Mouse (Mus musculus): ENCODE data around the gene Wdr82.

Gene Wdr82

GRCm38 (mm10) chr9:106170556-106171345, at the start of gene Wdr82:
Wdr82 (plus strand) TSS chr9:106170928.
- DNase-seq (ENCODE audit: low read depth, low spot score), result peak; percentile 97

GRCm38 (mm10) chr9:106123599-106123998, 47.1 kb upstream of the Wdr82 start:
- peak; percentile 71 for DNase-seq (ENCODE audit: low read depth, low spot score)

DNA sequence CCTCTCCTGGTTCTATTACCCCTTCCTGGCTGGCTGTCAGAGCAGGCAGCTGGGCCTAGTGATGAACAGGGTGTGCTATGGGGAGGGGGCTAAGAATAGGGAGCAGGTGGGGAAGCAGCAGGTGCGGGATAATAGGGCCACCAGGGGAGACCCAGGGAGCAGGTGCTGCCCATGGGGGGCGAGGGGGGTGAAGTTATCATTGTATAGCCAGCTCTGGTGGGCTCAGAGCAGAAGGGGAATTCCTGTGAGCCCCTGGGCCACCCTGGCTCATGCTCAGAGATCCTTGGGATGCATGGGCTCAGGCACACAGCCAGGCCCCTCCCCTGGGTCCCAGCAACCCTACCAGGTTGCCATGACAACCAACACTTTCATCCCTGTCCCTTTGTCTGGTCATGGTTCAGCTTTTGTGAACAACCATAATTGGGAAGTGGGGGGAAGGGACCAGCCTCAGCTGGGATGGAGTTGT, 43.9 kb upstream of the Wdr82 start:
- no peak for DNase-seq (ENCODE audit: low read depth, low spot score)

DNA sequence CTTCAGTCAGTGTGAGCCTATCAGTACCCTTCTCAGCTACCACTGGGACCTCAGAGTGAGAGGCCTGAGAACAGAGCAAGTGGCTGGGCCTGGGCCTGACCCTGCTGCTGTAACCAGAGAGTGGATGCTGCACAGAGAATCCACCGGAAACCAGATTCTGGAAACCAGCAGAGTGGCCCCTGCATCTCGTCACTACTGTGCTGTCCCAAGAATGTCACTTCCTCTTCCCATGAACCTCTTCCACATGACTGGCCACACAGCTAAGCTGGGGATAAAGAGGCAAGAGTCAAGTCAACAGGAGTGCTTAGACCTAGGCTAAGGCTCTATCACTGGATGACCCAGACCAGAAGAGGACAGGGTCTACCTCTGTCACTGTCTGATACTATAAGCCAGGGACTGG, 41.7 kb upstream of the Wdr82 start:
- DNase-seq (ENCODE audit: low read depth, low spot score), result no peak

- no peak for DNase-seq (ENCODE audit: low read depth, low spot score)
Observed at GRCm38 (mm10) chr9:106130250-106130649, 40.5 kb upstream of the Wdr82 start.

DNA sequence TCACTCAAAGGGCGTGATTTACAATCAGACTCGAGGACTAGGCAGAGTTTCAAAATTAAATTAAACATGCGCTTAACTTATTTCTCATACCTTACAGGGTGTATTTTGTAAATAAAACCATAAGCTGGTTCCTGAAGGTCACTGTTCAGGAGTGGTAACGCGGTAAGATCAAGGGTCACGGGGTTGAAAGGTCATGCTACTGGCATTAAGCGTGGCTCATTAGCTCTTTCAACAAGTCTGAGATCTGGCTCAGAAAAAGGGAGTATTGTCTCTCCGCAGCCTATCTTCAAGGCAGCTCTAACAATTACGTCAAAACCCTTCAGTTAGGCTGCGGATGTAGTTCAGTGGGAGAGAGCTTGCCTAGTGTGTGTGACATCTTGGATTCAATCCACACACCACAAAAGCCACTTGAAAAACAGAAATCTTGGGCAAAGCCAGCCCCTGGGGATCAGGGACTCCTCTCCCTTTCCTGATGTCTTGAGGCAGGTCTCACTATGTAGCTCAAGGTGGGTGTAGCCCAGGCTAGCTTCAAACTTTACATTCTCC, 33.0 kb upstream of the Wdr82 start:
- DNase-seq (ENCODE audit: low read depth, low spot score), result no peak

DNA sequence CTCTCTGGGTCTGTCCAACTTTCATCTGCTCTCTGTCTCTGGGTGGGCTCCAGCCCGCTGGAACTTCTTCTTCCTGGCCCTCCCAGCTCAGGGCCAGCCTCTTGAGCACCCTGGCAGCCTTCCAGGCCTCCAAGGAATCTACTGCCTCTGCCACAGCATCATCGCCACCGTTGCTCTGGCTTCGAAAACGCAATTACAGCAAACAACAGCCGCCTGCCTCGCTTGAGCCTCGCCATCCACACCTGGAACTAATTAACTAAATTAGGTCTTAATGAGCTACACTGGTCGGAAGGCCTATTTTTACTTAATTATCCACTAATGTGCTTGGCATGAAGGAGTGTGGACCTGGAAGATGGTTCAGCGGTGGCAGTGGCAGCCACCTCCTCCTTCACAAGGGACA, 31.0 kb upstream of the Wdr82 start:
- DNase-seq (ENCODE audit: low read depth, low spot score), result no peak

GRCm38 (mm10) chr9:106141955-106142354, 28.8 kb upstream of the Wdr82 start:
- DNase-seq (ENCODE audit: low read depth, low spot score), result no peak

- no peak for DNase-seq (ENCODE audit: low read depth, low spot score)
Observed at GRCm38 (mm10) chr9:106144176-106144575, 26.6 kb upstream of the Wdr82 start.

- DNase-seq (ENCODE audit: low read depth, low spot score), result no peak
Observed at GRCm38 (mm10) chr9:106145582-106145981, 25.1 kb upstream of the Wdr82 start.

- no peak for DNase-seq (ENCODE audit: low read depth, low spot score)
Observed at GRCm38 (mm10) chr9:106147281-106147680, 23.4 kb upstream of the Wdr82 start.

GRCm38 (mm10) chr9:106147851-106148431, 22.8 kb upstream of the Wdr82 start:
- DNase-seq (ENCODE audit: low read depth, low spot score), result no peak

GRCm38 (mm10) chr9:106148541-106149398, 22.0 kb upstream of the Wdr82 start:
- no peak for DNase-seq (ENCODE audit: low read depth, low spot score)

DNA sequence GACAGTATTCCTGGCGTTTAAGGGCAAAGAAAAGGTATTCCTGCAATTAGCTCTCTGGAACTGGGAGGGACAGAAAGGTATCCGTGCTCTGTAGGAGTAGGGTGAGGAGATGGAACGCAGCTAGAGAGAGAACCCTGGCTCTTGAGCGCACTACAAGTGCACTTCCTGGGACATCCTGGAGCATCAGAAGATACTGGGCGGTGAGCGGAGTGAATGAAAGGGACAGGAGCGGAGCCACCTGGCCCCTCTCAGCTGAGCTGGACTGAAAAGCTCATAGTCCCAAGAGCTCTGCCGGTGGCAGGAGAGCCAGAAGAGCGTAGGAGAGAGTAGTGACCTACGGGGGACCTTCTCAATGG, 21.4 kb upstream of the Wdr82 start:
- no peak for DNase-seq (ENCODE audit: low read depth, low spot score)

- no peak for DNase-seq (ENCODE audit: low read depth, low spot score)
Observed at GRCm38 (mm10) chr9:106154106-106154505, 16.6 kb upstream of the Wdr82 start.

DNA sequence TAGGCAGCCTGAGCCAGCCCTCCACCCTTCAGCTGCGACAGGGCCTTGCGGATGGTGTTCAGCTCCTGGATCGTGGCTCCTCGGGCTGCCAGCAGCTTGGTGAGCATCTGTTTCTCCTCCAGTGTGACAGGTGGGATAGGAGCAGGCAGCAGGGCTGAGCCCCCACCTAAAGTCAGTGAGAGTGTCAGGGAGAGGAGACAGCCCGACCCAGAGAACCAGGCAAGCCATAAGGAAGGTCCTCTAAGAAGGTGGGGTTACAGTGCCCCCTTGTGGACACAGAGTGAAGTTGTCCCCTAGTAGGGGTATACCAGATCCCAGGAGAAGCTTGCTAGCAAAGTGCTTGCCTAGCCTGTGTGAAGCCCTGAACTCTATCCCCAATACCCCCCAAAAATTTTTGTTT, 14.3 kb upstream of the Wdr82 start:
- peak; percentile 71 for DNase-seq (ENCODE audit: low read depth, low spot score)

DNA sequence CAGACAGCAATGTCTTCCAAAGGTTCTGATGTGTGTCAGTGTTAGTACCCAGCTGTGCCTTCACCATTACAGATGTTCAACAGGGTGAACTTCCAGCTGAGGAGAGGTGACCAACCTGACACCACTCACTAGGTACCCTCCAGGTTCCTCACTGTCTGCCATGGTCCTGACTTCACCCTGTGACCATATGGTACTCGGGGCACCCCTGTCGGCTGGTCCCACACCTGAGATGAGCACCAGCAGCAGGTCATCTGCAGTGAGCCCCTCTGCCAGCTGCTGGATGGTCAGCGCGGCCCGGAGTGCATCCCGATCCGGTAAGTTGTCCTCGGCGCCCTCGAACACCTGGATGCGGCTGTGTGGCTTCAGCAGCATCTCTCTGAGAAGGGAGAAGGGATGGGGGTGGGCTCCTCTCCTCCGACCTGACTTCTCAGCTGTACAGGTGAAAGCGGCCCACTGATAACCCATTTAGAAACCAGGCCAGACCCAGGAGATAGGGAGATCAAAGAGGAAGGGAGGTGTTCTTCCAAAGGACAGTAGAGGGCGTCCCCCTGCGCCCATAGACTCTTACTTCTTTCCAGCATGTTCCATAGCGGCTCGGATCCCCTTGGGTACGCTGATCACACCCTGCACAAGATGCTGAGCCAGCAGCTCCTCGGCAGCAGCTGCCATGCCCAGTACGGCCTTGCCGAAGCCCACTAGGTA, 13.7 kb upstream of the Wdr82 start:
- DNase-seq (ENCODE audit: low read depth, low spot score), result no peak

DNA sequence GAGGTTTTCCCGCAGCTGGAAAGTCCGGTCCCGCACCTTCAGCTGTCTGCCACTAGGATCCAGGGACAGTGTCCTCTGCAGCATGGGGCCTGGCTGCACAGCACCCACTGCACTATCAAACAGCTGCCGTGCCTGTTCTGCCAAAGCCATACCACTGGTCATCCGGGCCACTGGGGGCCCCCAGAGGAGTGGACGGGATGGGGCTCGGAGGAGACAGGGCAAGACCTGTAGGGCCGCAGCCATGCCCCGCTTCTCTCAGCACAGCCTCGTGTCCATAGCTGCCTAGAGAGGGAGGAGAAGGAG, 13.2 kb upstream of the Wdr82 start:
- no peak for DNase-seq (ENCODE audit: low read depth, low spot score)

- no peak for DNase-seq (ENCODE audit: low read depth, low spot score)
Observed at GRCm38 (mm10) chr9:106158037-106158491, 12.7 kb upstream of the Wdr82 start, which contains the start of gene Glyctk. Glyctk (minus strand) TSS chr9:106158138.

DNA sequence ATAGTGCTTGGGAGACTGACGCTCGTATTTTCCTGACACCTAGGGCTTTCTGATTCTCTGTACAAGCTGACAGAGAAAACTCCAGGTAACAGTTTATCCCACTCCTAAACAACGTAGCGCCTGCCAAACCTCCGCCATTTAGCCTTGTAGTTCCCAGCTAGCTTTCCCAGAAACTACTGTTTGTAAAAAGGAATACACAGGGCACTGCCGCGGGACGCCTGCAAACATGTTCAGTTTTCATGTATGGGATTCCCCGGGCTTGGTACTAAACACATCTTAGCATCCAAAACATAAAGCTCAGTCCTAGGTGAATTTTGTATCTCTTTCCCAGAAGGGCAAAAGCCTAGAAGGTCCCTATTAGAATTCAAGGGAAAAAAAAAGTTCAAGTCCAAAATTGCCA, 11.5 kb upstream of the Wdr82 start:
- DNase-seq (ENCODE audit: low read depth, low spot score), result no peak

GRCm38 (mm10) chr9:106159784-106160301, 10.9 kb upstream of the Wdr82 start:
- peak; percentile 84 for DNase-seq (ENCODE audit: low read depth, low spot score)
